Mouse (Mus musculus) natural killer cell, adult 2 months (primary cell): ENCODE measurements at regions not wholly inside any gene's neighbourhood (a gene's known extent, or its start where the extent isn't known, plus 50 kb on each side); places are given as distances from the start of the nearest gene placed in this dataset.

Experiments used
- DNase-seq, 2 experiments: peaks; one replicate each; pipeline ENCODE4 v3.0.0; 2022; ENCODE audit warnings: low spot score in 2 of 2

DNA sequence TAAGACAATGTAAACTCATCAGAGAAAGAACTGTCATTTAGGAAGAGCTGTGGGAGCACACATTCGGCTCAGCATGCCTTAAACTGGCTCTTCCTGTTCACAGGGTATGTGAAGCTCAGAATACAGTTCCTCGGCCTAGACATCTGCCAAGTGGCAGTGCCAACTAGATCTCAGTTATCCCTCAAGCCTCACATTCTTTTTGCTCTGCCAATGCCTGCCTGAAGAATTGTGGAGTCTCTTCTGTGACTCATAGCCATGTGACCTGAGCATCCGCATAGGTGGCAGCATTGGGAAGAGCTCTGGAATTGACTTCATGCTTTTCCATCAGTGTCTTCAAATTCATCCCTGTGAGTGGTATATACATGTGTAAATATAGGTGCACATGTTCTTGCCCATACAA is 59.7 kb downstream of the Prlhr start:
- DNase-seq: no peak

DNA sequence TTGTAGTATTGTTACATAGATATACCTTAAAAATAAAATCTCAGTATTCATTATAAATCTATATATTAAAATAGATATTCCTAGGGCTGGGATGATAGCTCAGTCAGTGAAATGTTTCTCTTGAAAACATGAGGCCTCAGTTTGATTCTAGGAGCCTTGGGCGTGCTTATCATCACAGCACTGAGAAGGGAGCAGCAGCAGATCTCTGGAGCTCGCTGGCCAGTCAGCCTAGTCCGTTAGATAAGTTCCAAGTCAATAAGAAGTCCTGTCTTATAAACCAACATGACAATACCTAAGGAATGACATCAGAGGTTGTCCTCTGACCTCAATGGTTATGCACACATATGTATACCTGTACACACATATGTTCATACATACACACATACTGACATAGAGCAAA is 68.7 kb downstream of the Prlhr start:
- no peak for DNase-seq

DNA sequence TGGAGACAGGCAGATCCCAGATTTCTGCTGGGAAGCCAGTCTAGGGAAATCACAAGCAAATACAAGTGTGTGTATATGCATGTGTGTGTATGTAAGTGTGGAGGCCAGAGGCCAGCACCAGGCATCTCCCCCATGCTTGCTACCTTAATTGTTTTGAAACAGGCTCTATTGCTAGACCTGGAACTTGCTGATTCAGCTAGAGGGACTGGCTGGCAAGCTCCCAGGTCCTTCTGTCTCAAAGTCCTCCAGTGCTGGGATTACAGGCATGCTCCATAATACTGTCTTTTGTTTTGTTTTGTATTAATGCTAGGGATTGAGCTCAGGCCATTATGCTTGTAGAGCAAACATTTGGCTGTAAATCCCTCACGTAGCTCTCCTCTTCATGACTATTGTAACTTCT is 70.4 kb downstream of the Prlhr start:
- no peak for DNase-seq

- DNase-seq: no peak
Measured at GRCm38 (mm10) chr19:60396604-60397003, 71.5 kb downstream of the Prlhr start.

DNA sequence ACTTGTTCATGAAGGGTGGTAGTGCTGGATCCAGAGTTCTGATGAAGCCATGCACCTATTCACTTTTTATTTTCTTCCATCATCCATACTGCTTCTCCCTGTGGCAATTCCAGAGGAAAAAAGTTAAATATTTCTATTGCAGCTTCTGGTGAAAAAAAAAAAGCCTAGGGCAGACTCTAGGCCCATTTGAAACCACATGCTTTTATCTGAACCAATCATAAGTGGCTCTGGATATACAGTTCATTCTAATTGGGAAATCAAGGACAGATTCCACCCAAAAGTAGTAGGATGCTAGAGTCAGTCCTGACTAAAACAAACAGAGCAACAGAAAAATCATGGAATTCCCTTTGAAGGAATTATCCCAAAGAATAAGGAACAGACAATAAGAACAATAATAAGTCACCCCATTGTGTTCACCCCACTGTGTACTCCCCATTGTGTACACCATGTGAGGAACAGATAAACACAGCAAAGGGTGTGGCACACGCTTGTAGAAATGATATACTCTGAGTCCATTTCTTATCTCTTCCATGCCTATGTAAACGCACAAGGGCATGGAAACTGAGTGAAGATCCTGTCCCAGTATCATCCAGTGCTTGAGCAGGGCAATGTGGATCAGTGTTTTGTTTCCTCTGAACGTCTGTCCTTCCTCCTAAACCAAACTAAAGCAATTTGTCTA is 81.4 kb downstream of the Prlhr start:
- DNase-seq: no peak

- no peak for DNase-seq
Measured at GRCm38 (mm10) chr19:60384721-60385120, 83.4 kb downstream of the Prlhr start.

GRCm38 (mm10) chr19:60382661-60383060 is 85.4 kb downstream of the Prlhr start:
- no peak for DNase-seq

- no peak for DNase-seq
Measured at GRCm38 (mm10) chr19:60379030-60379605, 89.0 kb downstream of the Prlhr start.

GRCm38 (mm10) chr19:60363988-60364599 is 104.0 kb downstream of the Prlhr start:
- DNase-seq: no peak

DNA sequence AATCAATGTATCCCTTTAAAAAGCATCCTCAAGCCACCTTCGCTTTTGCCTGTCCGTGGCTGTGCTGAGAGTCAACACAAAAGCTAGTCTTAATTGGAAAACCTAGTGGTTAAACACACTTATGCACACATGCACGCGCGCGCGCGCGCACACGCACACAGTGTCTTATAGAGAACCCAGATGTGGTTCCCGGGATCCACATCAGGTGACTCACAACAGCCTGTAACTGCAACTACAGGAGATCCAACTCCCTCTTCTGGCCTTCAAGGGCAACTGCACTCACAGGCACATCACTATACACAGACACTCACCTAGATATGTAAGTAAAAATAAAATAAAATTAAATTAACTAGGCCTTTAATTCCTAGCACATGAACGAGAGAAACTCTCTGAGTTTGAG is 118.4 kb upstream of the Fam204a start:
- DNase-seq: no peak

GRCm38 (mm10) chr19:60341485-60341884 is 115.0 kb upstream of the Fam204a start:
- peak; percentile 9 to 38 for DNase-seq

DNA sequence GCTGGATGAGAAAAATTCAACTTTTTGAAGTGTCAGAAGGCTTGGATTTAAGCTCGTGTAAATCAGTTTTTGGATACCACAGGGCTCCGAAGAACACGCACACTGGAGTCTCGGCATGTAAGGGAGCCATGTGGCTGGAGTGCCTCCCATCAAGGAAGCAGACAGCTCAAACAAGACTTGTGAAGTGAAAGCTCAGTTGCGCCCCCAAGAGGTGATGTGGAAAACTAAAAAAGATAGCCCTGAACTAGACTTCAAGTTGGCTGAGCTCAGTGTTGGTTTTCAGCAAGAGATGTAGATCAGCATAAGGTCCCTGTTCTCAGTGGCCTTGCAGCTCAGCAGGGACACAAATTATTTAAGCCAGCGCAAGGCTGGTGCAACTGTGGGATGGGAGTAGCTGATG is 113.7 kb upstream of the Fam204a start:
- peak in 1 of 2 experiments; percentile 2 for DNase-seq

GRCm38 (mm10) chr19:60334521-60334920 is 108.0 kb upstream of the Fam204a start:
- no peak for DNase-seq

DNA sequence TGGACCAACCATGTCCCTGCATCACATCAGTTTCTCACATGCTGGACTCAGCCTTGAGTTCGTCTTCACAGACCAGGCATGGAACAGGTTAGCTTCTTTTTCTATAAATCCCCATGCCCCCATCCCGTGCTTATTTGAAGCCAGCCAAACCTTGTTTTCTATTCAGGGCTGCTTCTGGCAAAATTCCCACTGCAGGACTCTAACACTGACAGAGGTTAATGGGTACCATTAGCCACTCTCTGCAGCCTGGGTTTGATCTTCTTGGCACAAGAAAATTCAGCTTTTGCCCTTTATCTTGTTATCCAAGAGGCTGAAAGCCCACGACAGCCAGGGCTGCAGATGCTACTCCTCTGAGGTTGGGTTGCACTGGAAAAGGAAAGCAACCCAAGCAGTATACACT is 101.8 kb upstream of the Fam204a start:
- DNase-seq: no peak

DNA sequence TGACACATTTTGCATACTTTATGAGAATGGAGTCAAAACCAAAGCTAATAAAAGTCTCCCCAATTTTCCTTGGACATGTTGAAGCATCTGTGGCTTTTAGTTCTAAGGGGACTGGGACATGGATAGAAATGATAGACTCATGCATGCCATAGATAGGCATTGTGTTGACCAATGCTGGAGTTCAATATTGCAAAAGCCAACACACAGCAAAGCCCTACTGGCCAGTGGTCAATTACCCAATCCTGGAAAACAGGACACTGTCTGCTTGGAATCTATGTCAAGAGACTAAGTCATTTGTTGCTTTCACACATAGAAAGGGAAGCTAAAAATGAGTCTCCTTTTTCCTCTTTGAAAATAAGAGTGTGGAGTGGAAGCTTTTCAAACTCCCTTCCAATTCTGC is 99.1 kb upstream of the Fam204a start:
- no peak for DNase-seq

DNA sequence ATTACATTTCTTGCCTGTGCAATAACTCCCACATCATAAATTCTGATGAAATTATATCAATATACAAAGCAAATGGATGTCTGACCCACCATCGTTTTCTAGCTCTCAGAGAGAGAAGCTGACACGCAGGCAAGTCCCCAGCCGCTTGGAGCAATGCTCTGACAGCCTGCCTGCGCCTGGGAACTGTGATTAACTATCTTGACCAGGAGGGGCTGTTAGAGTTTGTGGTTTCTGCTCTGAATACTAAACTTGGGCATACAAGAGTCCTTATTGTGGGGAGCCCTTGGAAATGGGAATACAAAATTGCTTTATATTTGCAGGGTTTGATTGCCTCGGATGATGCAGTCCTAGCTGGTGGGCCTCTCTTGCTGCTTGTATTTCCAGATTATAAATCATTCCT is 98.6 kb upstream of the Fam204a start:
- no peak for DNase-seq

DNA sequence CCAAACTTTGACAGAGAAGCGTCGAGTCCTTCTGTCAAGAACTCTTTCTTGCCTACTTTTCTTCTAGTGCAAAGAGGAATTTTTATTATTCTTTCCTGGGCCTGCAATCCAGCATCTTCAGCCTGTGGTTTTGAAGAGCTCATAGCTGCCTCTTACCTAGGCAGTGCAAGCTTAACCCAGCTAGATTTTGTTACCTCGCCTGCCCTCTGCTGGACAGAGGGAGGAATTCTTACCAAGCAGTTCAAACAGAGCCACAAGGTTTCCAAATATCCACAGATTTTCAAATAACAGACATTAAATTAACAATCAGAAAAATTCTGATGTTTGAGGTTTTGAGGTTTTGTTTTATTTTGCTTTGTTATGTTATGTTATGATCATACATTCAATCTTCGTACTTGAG is 84.1 kb upstream of the Fam204a start:
- peak; percentile 18 to 57 for DNase-seq

DNA sequence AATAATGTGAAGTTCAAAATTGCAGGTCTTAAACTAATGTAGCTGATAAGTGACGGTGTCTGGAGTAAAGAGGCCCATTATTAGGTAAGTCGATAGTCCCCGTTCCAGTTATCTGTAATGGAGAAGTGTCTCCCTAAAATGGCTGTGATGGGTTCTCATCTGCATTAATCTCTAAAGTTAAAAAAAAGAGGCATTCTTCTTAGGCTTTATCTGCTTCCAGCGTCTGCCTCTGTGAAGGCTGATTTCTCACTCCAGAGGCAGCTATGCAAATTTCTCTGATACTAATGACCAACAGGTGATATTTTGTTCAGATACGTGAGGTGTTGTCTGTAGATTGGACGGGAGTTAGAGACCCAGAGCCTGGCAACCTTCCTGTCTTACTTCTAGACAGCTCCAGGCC is 75.9 kb upstream of the Fam204a start:
- DNase-seq: no peak

DNA sequence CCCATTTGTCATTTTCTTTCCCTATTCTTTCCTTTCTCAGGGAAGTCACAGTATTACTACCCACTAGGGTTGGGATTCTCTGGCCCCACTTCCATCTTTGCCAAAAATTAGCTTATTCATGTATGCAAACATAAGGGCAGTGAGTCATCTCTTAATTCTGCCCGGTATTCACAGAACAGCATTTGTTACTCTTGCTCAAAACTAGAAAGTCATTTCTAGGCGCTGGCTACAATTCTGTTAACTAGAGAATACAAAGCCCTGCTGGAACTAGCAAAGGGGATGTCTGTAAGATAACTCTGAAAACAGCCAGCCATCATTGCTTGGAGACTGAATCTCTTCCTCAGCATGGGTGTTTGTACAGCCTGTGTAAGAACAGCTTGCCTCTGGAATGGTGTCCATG is 74.4 kb upstream of the Fam204a start:
- no peak for DNase-seq

DNA sequence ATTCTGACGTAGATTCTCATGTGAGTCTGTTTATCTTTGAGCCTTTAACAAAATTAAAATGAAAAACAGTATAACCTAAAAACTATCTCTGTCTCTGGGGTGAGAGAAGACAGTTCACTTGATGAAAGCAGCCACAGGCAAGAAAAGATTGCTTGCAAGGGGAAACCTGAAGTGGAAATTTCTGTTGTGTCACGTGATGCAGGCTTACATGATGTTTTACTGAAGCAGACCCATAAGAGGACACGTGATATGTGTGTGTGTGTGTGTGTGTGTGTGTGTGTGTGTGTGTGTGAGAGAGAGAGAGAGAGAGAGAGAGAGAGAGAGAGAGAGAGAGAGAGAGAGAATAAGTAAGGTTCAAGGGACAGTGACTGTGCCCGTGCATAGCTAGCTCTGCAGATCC is 63.7 kb upstream of the Fam204a start:
- DNase-seq: no peak

DNA sequence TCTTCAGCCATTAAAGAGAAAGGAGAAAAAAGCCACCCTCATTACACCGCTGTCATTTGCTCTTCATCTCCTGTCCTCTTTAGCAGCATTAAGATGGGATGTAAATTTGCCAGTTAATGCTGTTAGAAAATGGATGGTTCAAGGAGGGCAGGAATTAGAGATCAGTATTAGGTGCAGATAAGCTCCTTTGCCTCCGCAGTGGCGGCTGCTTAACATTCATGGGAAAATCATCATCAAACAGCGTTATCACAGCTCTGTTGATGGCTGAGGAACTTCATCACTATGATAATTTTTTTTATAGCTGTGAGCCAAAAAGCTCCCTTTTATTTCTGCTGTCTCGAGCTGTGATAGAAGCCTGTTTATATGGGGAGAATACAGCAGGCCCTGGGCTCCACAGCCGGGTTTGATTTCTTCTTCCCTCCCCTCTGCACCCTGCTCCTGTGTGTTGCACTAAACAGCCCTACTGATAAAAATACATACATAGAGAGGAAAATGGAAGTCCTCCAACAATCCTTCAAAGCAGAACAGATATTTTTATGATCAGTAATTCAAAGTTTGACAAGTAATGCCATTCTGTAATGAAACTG is 60.4 kb upstream of the Fam204a start:
- DNase-seq: no peak

DNA sequence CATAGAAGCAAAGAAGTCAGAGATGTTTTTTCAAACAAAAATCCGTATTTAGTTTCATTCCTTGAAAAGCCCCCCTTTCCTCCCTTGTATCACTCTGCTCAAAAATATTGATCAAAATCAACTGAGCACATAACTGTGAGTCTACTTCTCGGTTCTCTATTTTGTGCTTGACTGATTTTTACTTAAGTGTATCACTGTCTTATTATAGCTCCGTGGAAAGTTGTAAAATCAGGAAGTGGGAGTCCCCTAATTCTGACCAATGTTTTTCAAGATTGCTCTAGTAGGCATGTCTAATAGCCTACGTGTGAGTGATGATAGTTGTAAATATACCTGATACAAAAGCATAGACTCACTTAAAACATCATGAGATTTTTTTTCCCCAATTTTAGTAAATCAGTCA is 58.4 kb upstream of the Fam204a start:
- no peak for DNase-seq
